Mouse (Mus musculus) midbrain, embryonic 13.5 days (tissue): ENCODE results near the gene Dip2b. TPM values are rescaled to one million over a fixed set of nuclear protein-coding genes. Genes with fewer than 3 reads are reported as not detected.

Experiments
- ATAC-seq: fragments of 200-750 bp; cut with Nextera tagmentation; 2 replicates; pipeline ENCODE4 v1.8.0; 2017; ENCODE audit warnings: mild to moderate bottlenecking, moderate TSS enrichment, moderate library complexity
- H3K27ac ChIP-seq: fragments of 300-500 bp; sonication (generic); 2 replicates; pipeline ENCODE4 v1.5.1; 2015; ENCODE audit warnings: inconsistent platforms, mild to moderate bottlenecking, moderate library complexity
- H3K27me3 ChIP-seq: fragments of 300-500 bp; sonication (generic); 2 replicates; pipeline ENCODE4 v1.6.1; 2015; ENCODE audit warnings: mild to moderate bottlenecking, inconsistent platforms
- H3K36me3 ChIP-seq: fragments of 300-500 bp; sonication (generic); 2 replicates; pipeline ENCODE4 v1.6.1; 2015; ENCODE audit warnings: mild to moderate bottlenecking, inconsistent platforms
- H3K4me1 ChIP-seq: fragments of 300-500 bp; sonication (generic); replicated peaks from 2 replicates; pipeline ENCODE4 v1.6.1; 2015; ENCODE audit warnings: inconsistent platforms
- H3K4me2 ChIP-seq: fragments of 300-500 bp; sonication (generic); replicated peaks from 2 replicates; pipeline ENCODE4 v1.6.1; 2015; ENCODE audit warnings: moderate library complexity, mild to moderate bottlenecking, inconsistent platforms
- H3K4me3 ChIP-seq: fragments of 300-500 bp; sonication (generic); replicated peaks from 2 replicates; pipeline ENCODE4 v1.5.1; 2015; ENCODE audit warnings: mild to moderate bottlenecking, inconsistent platforms
- H3K9ac ChIP-seq: fragments of 300-500 bp; sonication (generic); replicated peaks from 2 replicates; pipeline ENCODE4 v1.6.1; 2015; ENCODE audit warnings: mild to moderate bottlenecking, inconsistent platforms
- H3K9me3 ChIP-seq: fragments of 300-500 bp; sonication (generic); 2 replicates; pipeline ENCODE4 v1.6.1; 2016; ENCODE audit warnings: mild to moderate bottlenecking, inconsistent platforms
- WGBS: fragments of 180-500 bp; shearing (Covaris S2); methylation state at CpG from one replicate; pipeline ENCODE4 v1.1.7; 2015; 5-methylcytosine and 5-hydroxymethylcytosine counted together
- polyA plus RNA-seq: library from polyadenylated mRNA; unstranded; fragments of >200 nt; fragmentation: Nextera tagmentation; extraction: Ambion mirVana; gene quantifications from 2 replicates; pipeline ENCODE4 v1.2.1, GENCODE M21; 2015

Gene Dip2b
- polyA plus RNA-seq, 1 experiment from 2014 or later = 24.1 TPM

DNA sequence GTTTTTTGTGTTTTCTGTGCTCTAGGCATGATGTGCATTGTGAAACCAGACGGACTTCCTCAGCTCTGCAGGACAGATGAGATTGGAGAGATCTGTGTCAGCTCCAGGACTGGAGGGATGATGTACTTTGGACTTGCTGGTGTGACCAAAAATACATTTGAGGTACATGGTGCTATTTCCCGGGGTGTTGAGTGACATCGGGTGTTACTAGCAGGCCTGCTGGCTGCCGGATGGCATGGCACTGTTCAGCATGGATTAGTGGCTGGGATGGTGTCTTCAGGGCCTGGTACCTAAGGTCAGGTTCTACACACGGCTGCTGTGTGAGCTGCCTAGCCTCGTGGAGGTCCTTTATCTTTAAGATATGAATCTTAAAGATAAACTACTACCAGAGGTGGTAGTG lies 136.7 kb downstream of the Dip2b start:
- Histone ChIP-seq H3K27me3 (no peaks in the 10 kb centered on the region), H3K36me3 (peaks cover 86% of the 10 kb centered on the region), H3K9me3 (no peaks in the 10 kb centered on the region), H3K4me1 (no peaks in the 10 kb centered on the region), H3K4me3 (no peak overlapping the region), H3K9ac (no peak overlapping the region), H3K27ac (no peak overlapping the region), H3K4me2 (no peak overlapping the region)
- ATAC-seq = no peak
- WGBS = 92% methylated on average over 6 of the region's 6 CpGs

- Histone ChIP-seq H3K4me3 (no peak overlapping the region), H3K4me2 (no peak overlapping the region), H3K27ac (no peak overlapping the region), H3K9me3 (no peaks in the 10 kb centered on the region), H3K27me3 (no peaks in the 10 kb centered on the region), H3K9ac (no peak overlapping the region), H3K4me1 (no peaks in the 10 kb centered on the region), H3K36me3 (peaks cover 84% of the 10 kb centered on the region)
- WGBS = 96% methylated on average over 3 of the region's 3 CpGs
- ATAC-seq = no peak
Measured at GRCm38 (mm10) chr15:100177167-100177566, 138.7 kb downstream of the Dip2b start.

DNA sequence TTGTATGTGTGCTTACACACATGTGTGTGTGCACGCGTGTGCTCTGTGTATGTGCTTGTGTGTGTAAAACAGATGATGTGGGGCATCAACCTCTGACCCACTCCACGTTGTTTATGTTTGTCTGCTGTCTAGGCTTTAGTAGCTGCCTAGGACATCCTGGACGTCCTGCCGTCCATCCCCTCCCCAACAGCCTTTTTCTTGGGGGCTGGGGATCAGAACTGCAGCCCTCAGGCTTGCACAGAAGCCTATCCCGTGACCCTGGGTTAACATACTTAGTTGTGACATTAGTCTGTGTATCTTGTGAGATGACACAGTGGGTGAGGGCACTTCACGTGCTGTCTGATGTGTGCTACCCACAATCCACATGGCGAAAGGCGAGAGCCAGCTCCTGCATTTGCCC lies 139.1 kb downstream of the Dip2b start:
- H3K4me1 ChIP-seq = no peaks in the 10 kb centered on the region
- ATAC-seq = no peak
- no peak overlapping the region for H3K4me2 ChIP-seq
- 92% methylated on average over 9 of the region's 9 CpGs for WGBS
- H3K4me3 ChIP-seq = no peak overlapping the region
- H3K9me3 ChIP-seq = no peaks in the 10 kb centered on the region
- H3K27ac ChIP-seq = no peak overlapping the region
- H3K27me3 ChIP-seq = no peaks in the 10 kb centered on the region
- peaks cover 84% of the 10 kb centered on the region for H3K36me3 ChIP-seq
- H3K9ac ChIP-seq = no peak overlapping the region

DNA sequence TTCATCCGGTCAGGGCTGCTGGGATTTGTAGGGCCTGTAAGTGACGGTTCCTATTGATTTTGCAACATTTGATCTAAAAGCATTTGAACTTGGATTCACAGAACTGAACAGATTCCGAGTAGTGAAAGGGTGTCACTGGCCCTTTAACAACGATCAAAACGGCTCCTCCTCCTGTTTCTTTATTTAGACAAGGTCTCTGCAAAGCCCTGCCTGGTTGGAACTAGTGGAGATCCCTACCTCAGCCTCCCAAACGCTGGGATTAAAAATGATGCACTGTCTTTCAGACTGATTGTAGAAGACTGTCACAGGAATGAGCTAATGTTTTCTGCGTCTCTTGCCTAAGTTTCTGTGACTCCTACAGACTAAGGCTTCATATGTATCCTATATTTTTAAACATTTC lies 140.0 kb downstream of the Dip2b start:
- Histone ChIP-seq H3K4me3 (no peak overlapping the region), H3K27me3 (no peaks in the 10 kb centered on the region), H3K27ac (no peak overlapping the region), H3K36me3 (peaks cover 83% of the 10 kb centered on the region), H3K9me3 (no peaks in the 10 kb centered on the region), H3K4me2 (no peak overlapping the region), H3K9ac (no peak overlapping the region), H3K4me1 (no peaks in the 10 kb centered on the region)
- WGBS = 70% methylated on average over 7 of the region's 7 CpGs
- ATAC-seq = no peak

GRCm38 (mm10) chr15:100179685-100180084 lies 141.2 kb downstream of the Dip2b start:
- Histone ChIP-seq H3K27me3 (no peaks in the 10 kb centered on the region), H3K36me3 (peaks cover 83% of the 10 kb centered on the region)
- ATAC-seq = no peak

GRCm38 (mm10) chr15:100180221-100180620 lies 141.8 kb downstream of the Dip2b start:
- H3K4me1 ChIP-seq = no peaks in the 10 kb centered on the region
- no peak overlapping the region for H3K27ac ChIP-seq
- peaks cover 83% of the 10 kb centered on the region for H3K36me3 ChIP-seq
- H3K9ac ChIP-seq = no peak overlapping the region
- 96% methylated on average over 4 of the region's 4 CpGs for WGBS
- H3K9me3 ChIP-seq = no peaks in the 10 kb centered on the region
- no peak for ATAC-seq
- H3K27me3 ChIP-seq = no peaks in the 10 kb centered on the region
- H3K4me2 ChIP-seq = no peak overlapping the region
- no peak overlapping the region for H3K4me3 ChIP-seq

More at GRCm38 (mm10) chr15:100179685-100180084, 141.2 kb downstream of the Dip2b start:
- Histone ChIP-seq H3K9ac (no peak overlapping the region), H3K9me3 (no peaks in the 10 kb centered on the region), H3K4me2 (no peak overlapping the region), H3K4me1 (no peaks in the 10 kb centered on the region), H3K27ac (no peak overlapping the region), H3K4me3 (no peak overlapping the region)
- WGBS = 97% methylated on average over 6 of the region's 6 CpGs

- H3K4me2 ChIP-seq = no peak overlapping the region
- no peaks in the 10 kb centered on the region for H3K9me3 ChIP-seq
- no peaks in the 10 kb centered on the region for H3K4me1 ChIP-seq
- no peak overlapping the region for H3K4me3 ChIP-seq
- H3K27me3 ChIP-seq = no peaks in the 10 kb centered on the region
- ATAC-seq = no peak
- peaks cover 89% of the 10 kb centered on the region for H3K36me3 ChIP-seq
- no peak overlapping the region for H3K9ac ChIP-seq
- H3K27ac ChIP-seq = no peak overlapping the region
- 90% methylated on average over 10 of the region's 10 CpGs for WGBS
Measured at GRCm38 (mm10) chr15:100181841-100182240, 143.4 kb downstream of the Dip2b start.

- 90% methylated on average over 28 of the region's 28 CpGs for WGBS
- Histone ChIP-seq H3K4me2 (no peak overlapping the region), H3K4me1 (no peaks in the 10 kb centered on the region)
Measured at GRCm38 (mm10) chr15:100182526-100183280, 144.2 kb downstream of the Dip2b start.

GRCm38 (mm10) chr15:100183510-100183909 lies 145.0 kb downstream of the Dip2b start:
- H3K9me3 ChIP-seq = no peaks in the 10 kb centered on the region
- no peaks in the 10 kb centered on the region for H3K4me1 ChIP-seq
- no peak for ATAC-seq
- peaks cover 88% of the 10 kb centered on the region for H3K36me3 ChIP-seq
- WGBS = 94% methylated on average over 10 of the region's 10 CpGs
- H3K9ac ChIP-seq = no peak overlapping the region
- no peaks in the 10 kb centered on the region for H3K27me3 ChIP-seq
- H3K27ac ChIP-seq = no peak overlapping the region
- H3K4me2 ChIP-seq = no peak overlapping the region
- H3K4me3 ChIP-seq = no peak overlapping the region

More at GRCm38 (mm10) chr15:100182526-100183280, 144.2 kb downstream of the Dip2b start:
- Histone ChIP-seq H3K36me3 (peaks cover 89% of the 10 kb centered on the region), H3K9ac (no peak overlapping the region), H3K9me3 (no peaks in the 10 kb centered on the region), H3K27ac (no peak overlapping the region), H3K4me3 (no peak overlapping the region), H3K27me3 (no peaks in the 10 kb centered on the region)
- no peak for ATAC-seq

DNA sequence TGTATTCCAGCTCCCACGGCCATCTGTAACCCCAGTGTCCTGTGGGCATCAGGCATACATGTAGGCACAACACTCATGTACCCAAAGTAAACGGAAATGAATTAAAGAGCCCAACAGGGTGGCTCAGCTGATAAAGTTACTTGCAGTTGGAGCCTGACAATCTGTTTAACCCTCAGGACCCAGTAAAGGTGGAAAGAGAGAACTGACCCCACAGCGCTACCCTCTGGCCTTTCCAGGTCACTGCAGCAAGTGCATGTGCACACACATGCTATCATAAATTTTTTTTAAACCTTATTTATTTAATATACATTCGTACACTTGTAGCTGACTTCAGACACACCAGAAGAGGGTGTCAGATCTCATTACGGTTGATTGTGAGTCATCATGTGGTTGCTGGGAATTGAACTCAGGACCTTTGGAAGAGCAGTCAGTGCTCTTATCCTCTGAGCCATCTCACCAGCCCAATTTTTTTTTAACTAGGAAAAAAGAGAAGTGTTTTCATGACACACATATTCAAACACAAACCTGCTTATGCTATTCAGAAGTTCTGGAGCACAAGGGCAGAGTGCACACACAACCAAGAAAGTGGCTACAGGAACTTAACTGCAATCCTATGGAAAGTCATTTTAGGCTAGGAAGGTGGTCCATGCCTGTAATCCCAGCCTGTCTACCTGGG lies 146.5 kb downstream of the Dip2b start:
- Histone ChIP-seq H3K4me1 (no peaks in the 10 kb centered on the region), H3K27ac (no peak overlapping the region), H3K9me3 (no peaks in the 10 kb centered on the region), H3K27me3 (no peaks in the 10 kb centered on the region), H3K4me3 (no peak overlapping the region), H3K4me2 (no peak overlapping the region), H3K36me3 (peaks cover 95% of the 10 kb centered on the region), H3K9ac (no peak overlapping the region)
- WGBS = 85% methylated on average over 5 of the region's 5 CpGs
- no peak for ATAC-seq

GRCm38 (mm10) chr15:100186234-100186633 lies 147.8 kb downstream of the Dip2b start:
- no peak overlapping the region for H3K4me3 ChIP-seq
- H3K9ac ChIP-seq = no peak overlapping the region
- no peak overlapping the region for H3K4me2 ChIP-seq
- H3K27me3 ChIP-seq = no peaks in the 10 kb centered on the region
- no peaks in the 10 kb centered on the region for H3K4me1 ChIP-seq
- ATAC-seq = no peak
- no peak overlapping the region for H3K27ac ChIP-seq
- no peaks in the 10 kb centered on the region for H3K9me3 ChIP-seq
- peaks cover 96% of the 10 kb centered on the region for H3K36me3 ChIP-seq
- 92% methylated on average over 9 of the region's 9 CpGs for WGBS

DNA sequence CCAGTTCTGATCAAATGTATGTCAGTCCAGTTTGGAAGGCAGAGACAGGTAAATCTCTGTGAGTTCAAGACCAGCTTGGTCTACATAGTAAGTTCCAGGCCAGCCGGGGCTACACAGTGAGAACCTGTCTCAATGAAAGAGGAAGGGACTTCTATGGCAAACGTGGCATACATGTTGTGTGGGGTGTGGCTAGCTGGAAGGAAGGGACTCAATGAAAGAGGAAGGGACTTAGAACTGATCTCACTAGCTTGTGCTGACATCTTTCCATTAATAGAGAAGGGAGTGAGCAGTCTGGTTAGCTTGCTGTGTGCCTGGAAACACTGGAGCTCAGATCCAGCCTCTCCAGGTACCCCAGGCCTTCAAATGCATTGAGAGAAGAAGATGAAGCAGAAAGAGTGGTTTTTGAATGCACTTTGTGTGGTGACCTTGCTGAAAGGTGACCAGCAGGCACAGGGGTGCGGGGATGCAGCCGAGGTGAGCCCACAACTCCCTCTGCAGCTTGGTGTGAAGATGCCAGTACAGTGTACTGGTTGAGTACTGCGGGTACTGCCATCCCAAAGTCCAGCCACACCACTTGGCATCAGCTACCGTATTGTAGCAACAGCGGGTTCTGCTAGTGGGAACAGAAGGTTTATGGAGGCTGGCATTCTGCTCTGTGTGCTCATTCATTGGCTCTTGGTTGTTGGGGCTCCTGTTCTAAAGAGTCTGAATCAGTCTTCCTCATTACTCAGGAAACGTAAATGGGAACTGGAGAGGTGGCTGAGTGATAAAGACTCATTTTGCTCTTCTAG lies 148.6 kb downstream of the Dip2b start:
- no peaks in the 10 kb centered on the region for H3K9me3 ChIP-seq
- ATAC-seq = no peak
- H3K4me1 ChIP-seq = no peaks in the 10 kb centered on the region
- no peak overlapping the region for H3K4me3 ChIP-seq
- no peak overlapping the region for H3K9ac ChIP-seq
- H3K27me3 ChIP-seq = no peaks in the 10 kb centered on the region
- no peak overlapping the region for H3K4me2 ChIP-seq
- peaks cover 96% of the 10 kb centered on the region for H3K36me3 ChIP-seq
- H3K27ac ChIP-seq = no peak overlapping the region
- 96% methylated on average over 8 of the region's 8 CpGs for WGBS
